Mouse (Mus musculus): ENCODE measurements around the gene Igfbp7. TPM values are rescaled to one million over a fixed set of nuclear protein-coding genes. Genes with fewer than 3 reads are reported as not detected.

Gene Igfbp7
- polyA plus RNA-seq, 1 experiment = 406 TPM

DNA sequence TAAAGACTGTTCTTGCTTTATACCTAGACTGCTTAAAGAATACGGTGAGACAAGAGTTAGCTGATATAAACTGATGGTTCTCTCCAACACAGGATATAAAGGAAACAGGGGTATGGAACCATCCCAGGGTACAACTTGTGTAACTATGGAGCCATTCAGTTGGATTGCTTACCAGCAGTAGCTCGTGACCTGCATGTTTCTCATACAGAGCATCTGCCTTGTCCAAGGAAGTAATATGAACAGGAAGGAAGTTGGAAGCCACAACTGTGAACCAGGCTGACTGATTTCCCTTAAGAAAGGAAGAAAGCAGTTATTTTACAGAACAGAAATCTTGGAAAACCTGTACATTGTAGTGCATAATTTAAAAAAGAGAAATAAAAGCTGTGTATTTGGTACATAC is 108.4 kb downstream of the Igfbp7 start:
- H3K27ac ChIP-seq (ENCODE audit: insufficient read depth, low read length) = no peak overlapping the region
- peaks cover 3% of the 10 kb centered on the region; the same call in 1 of the 2 replicates for H3K4me1 ChIP-seq (ENCODE audit: control insufficient read depth, insufficient read depth, low read length)
- TF ChIP-seq POLR2A (IDR thresholded peaks at IDR 0.05; ENCODE audit: low read depth, low read length) (no peak), CTCF (IDR thresholded peaks at IDR 0.05; ENCODE audit: borderline replicate concordance, insufficient read depth, low read length) (no peak)
- no peak overlapping the region for H3K4me3 ChIP-seq (ENCODE audit: insufficient read depth, low read length)

Other genes with a start within 250 kb of the Igfbp7 start
- 1.8 and 2.2 TPM in 2 replicates for gene Spink2, start 196.6 kb downstream of the Igfbp7 start, polyA plus RNA-seq (2011; ENCODE audit: insufficient read length, low read depth, missing spikeins)
- gene Rest, start 142.6 kb downstream of the Igfbp7 start, polyA plus RNA-seq (2011; ENCODE audit: insufficient read length, low read depth, missing spikeins) = 31.1 and 36.4 TPM in 2 replicates
- 13.7 and 15.7 TPM in 2 replicates for gene Noa1, start 98.0 kb downstream of the Igfbp7 start, polyA plus RNA-seq (2011; ENCODE audit: insufficient read length, low read depth, missing spikeins)
- 84.9 and 88.8 TPM in 2 replicates for gene Polr2b, start 97.9 kb downstream of the Igfbp7 start, polyA plus RNA-seq (2011; ENCODE audit: insufficient read length, low read depth, missing spikeins)